Comparison of ENCODE assay signal across 8 mouse cellular contexts in the genomic region with DNA sequence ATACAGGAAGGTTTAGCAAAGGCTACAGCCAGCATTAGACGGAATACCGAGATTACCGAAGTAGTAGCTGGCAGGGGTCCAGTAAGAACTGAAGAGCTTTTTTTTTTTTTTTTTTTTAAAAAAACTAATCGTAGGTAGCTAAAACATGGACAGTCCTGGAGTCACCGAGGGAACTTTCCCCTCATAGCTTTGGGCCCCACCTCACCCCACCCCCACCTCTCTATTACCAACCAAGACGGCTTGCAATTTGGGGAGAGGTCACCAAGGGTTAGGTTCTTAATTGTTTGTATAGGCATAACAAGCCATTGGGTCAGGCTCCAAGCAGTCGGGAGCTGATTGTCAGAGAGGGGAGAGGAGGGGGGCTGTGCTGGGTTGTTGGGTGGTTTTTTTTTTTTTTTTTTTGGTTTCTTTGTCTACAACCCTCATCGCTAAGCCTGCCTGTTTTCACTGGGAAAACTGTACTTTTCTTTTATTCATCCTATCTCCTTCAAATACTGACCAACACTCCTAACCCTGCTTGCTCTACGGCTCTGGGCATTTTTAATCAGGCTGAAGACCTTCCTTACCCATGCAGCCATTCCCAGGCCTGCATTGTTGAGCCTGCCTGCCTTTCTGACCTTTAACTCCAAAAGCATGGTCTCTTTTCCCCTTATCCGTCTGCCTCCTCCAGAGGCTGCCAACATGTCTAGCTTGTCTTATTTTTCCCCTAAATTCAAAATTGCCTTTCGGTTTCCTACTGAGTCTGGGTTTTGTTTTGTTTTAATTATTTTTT. TPM values are rescaled to one million over a fixed set of nuclear protein-coding genes. Genes with fewer than 3 reads are reported as not detected.
DNase-seq lines count a peak whose midpoint lies in the region; ATAC-seq and TF ChIP-seq lines count a peak whose summit lies in the region.

No protein-coding gene starts in this region.

- ATAC-seq in heart, postnatal 0 days (ENCODE audit: insufficient read depth, low read depth) = peak; percentile 0; the same call in 1 of the 2 replicates
- ATAC-seq in midbrain, embryonic 11.5 days (ENCODE audit: low FRiP score) = peak; percentile 60

- H3K4me2 ChIP-seq in heart, postnatal 0 days (ENCODE audit: low read depth, low read length) = peak overlapping the region; percentile 77
- H3K4me2 ChIP-seq in midbrain, embryonic 11.5 days = peak overlapping the region; percentile 53

- H3K9me3 ChIP-seq in heart, postnatal 0 days (replicated peaks; ENCODE audit: control insufficient read depth, low read length) = no peaks in the 10 kb centered on the region
- no peaks in the 10 kb centered on the region for H3K9me3 ChIP-seq in midbrain, embryonic 11.5 days (ENCODE audit: control insufficient read depth, low read length)

- 16% methylated on average over 11 of the region's 11 CpGs for WGBS in heart, adult 2 months
- 14% methylated on average over 11 of the region's 11 CpGs for WGBS in heart, postnatal 0 days
- 2% methylated on average over 11 of the region's 11 CpGs for WGBS in midbrain, embryonic 11.5 days

- TF ChIP-seq EP300 in heart, adult 2 months (IDR thresholded peaks at IDR 0.05; ENCODE audit: insufficient read depth, low read depth, low read length) = no peak
- TF ChIP-seq EP300 in heart, postnatal 0 days (IDR thresholded peaks at IDR 0.05; ENCODE audit: low read depth) = peak; percentile 29; the same call in 1 of the 2 replicates

- H3K79me2 ChIP-seq in heart, adult 2 months (replicated peaks; ENCODE audit: control insufficient read depth, insufficient read depth, low read length) = no peaks in the 10 kb centered on the region

- no peak for TF ChIP-seq POLR2A in heart, adult 2 months (IDR thresholded peaks at IDR 0.05; ENCODE audit: insufficient read depth, low read depth, low read length)

- peak overlapping the region; percentile 96 for H3K27ac ChIP-seq in heart, adult 2 months
- peak overlapping the region; percentile 96 for H3K27ac ChIP-seq in heart, postnatal 0 days (ENCODE audit: low read depth)
- peak overlapping the region; percentile 96 for H3K27ac ChIP-seq in midbrain, embryonic 11.5 days (ENCODE audit: low read depth, low read length)

- peaks cover 1% of the 10 kb centered on the region; the same call in 1 of the 2 replicates for H3K4me1 ChIP-seq in heart, adult 2 months (ENCODE audit: control insufficient read depth, insufficient read depth, low read length)
- peaks cover 12% of the 10 kb centered on the region; the same call in 1 of the 2 replicates for H3K4me1 ChIP-seq in heart, postnatal 0 days (ENCODE audit: control insufficient read depth, insufficient read depth)
- H3K4me1 ChIP-seq in midbrain, embryonic 11.5 days (ENCODE audit: control insufficient read depth, insufficient read depth, low read length) = peaks cover 16% of the 10 kb centered on the region

- intact Hi-C loops in heart, adult 2 months (cut with DNase I) = no loop called here
- intact Hi-C loops in heart, postnatal 25 days (cut with DNase I) = loop anchor here (5.0 to 10.0 kb wide), 3 partner anchors 395 to 748 kb away; no protein-coding TSS in a partner anchor

- H3K27me3 ChIP-seq in heart, adult 2 months (ENCODE audit: control insufficient read depth, insufficient read depth, low read length) = no peaks in the 10 kb centered on the region
- no peaks in the 10 kb centered on the region for H3K27me3 ChIP-seq in heart, postnatal 0 days (ENCODE audit: control insufficient read depth, insufficient read depth, low read length)
- no peaks in the 10 kb centered on the region for H3K27me3 ChIP-seq in midbrain, embryonic 11.5 days (ENCODE audit: control insufficient read depth, insufficient read depth, low read length)

- H3K36me3 ChIP-seq in heart, adult 2 months (ENCODE audit: control insufficient read depth, insufficient read depth, low read length) = no peaks in the 10 kb centered on the region
- peaks cover 9% of the 10 kb centered on the region for H3K36me3 ChIP-seq in heart, postnatal 0 days (replicated peaks; ENCODE audit: control insufficient read depth, insufficient read depth, low read length)
- H3K36me3 ChIP-seq in midbrain, embryonic 11.5 days (ENCODE audit: control insufficient read depth, insufficient read depth, low read length) = no peaks in the 10 kb centered on the region

- TF ChIP-seq CTCF in heart, adult 2 months (IDR thresholded peaks at IDR 0.05) = no peak
- no peak for TF ChIP-seq CTCF in heart, postnatal 0 days (IDR thresholded peaks at IDR 0.05; ENCODE audit: low read depth)

- DNase-seq in heart, adult 2 months = no peak
- no peak for DNase-seq in heart, postnatal 25 days (ENCODE audit: low spot score)
- peak; percentile 94 for DNase-seq in R1 (ENCODE audit: low read depth, low spot score)
- no peak for DNase-seq in heart, postnatal 0 days (ENCODE audit: low spot score)
- peak; percentile 92 for DNase-seq in midbrain, embryonic 11.5 days (ENCODE audit: low spot score, missing footprints)
- DNase-seq in layer of hippocampus, postnatal 36 days = no peak
- no peak for DNase-seq in natural killer cell, adult 2 months (ENCODE audit: low spot score in 2 of 2)
- no peak for DNase-seq in adrenal gland, adult 2 months

- peak overlapping the region; percentile 79 for H3K4me3 ChIP-seq in heart, adult 2 months
- H3K4me3 ChIP-seq in heart, postnatal 0 days (ENCODE audit: low read depth, low read length) = peak overlapping the region; percentile 65
- peak overlapping the region; percentile 61 for H3K4me3 ChIP-seq in midbrain, embryonic 11.5 days (ENCODE audit: low read depth, low read length)

- H3K9ac ChIP-seq in heart, adult 2 months (ENCODE audit: low read depth, low read length) = peak overlapping the region; percentile 71
- peak overlapping the region; percentile 66; the same call in 1 of the 2 replicates for H3K9ac ChIP-seq in heart, postnatal 0 days (replicated peaks; ENCODE audit: low read depth, low read length)
- H3K9ac ChIP-seq in midbrain, embryonic 11.5 days (ENCODE audit: low read length) = peak overlapping the region; percentile 75

RNA-seq across cellular contexts. Expression of a gene that starts 0.8 kb away (rescaled TPM):
- total RNA-seq in heart, adult 2 months (2021) = under 1 TPM; 0.21 to 0.30 TPM
- polyA plus RNA-seq in heart, adult 2 months (2012; rRNA removed) = 0.15 and 1.2 TPM in 2 replicates
- under 1 TPM; 0.59 to 0.60 TPM for total RNA-seq in heart, postnatal 25 days (2021)
- 10.8 and 11.4 TPM in 2 replicates for total RNA-seq in heart, postnatal 0 days (2014; rRNA removed; ENCODE audit: low replicate concordance)
- 11.6 and 12.0 TPM in 2 replicates for polyA plus RNA-seq in heart, postnatal 0 days (2015; fragmentation: Nextera tagmentation; extraction: Ambion mirVana)
- 99.1 and 109 TPM in 2 replicates for polyA plus RNA-seq in midbrain, embryonic 11.5 days (2014; fragmentation: Nextera tagmentation; extraction: Ambion mirVana)
- total RNA-seq in layer of hippocampus, postnatal 36 days (2021) = under 1 TPM; 0.48 to 0.75 TPM
- total RNA-seq in adrenal gland, adult 2 months (2021) = 1 to 10 TPM; 1.3 to 2.7 TPM
- polyA plus RNA-seq in adrenal gland, adult 2 months (2012; rRNA removed) = 0.20 and 0.22 TPM in 2 replicates

Comparison
In these comparisons a context has a peak if more than half of its experiments do, and no peak if none do; other contexts are left out.
1. DNase-seq: peak in R1 (single experiment) and midbrain, embryonic 11.5 days (single experiment); none in heart, adult 2 months (0 of 2), heart, postnatal 25 days (single experiment), heart, postnatal 0 days (single experiment), layer of hippocampus, postnatal 36 days (0 of 2), natural killer cell, adult 2 months (0 of 2) and adrenal gland, adult 2 months (single experiment).
2. Peak in every context shown above with its lines, with median percentiles within 50 percentile points of each other: H3K27ac ChIP-seq, H3K4me3 ChIP-seq and H3K9ac ChIP-seq.